Mouse (Mus musculus) heart, adult 2 months (tissue): ENCODE results near the gene Aldh2.

Source experiments
- CTCF ChIP-seq: fragments of 200-600 bp; IDR thresholded peaks from 2 replicates; pipeline ENCODE4 v1.8.1; 2022; ENCODE audit warnings: antibody characterized with exemption, mild to moderate bottlenecking, moderate library complexity
- EP300 ChIP-seq: fragments of 200-500 bp; IDR thresholded peaks from 2 replicates; pipeline ENCODE4 v1.6.1; 2011; ENCODE audit warnings: low read depth, low read length, control low read depth; ENCODE audit not compliant: insufficient read depth
- POLR2A ChIP-seq: fragments of 200-500 bp; IDR thresholded peaks from 2 replicates; pipeline ENCODE4 v1.6.1; 2011; ENCODE audit warnings: mild to moderate bottlenecking, low read depth, low read length, control low read depth; ENCODE audit not compliant: insufficient read depth

- no peak for TF ChIP-seq EP300
- no peak for TF ChIP-seq CTCF
- no peak for TF ChIP-seq POLR2A
Observed at GRCm38 (mm10) chr5:121540066-121540465, 53.6 kb downstream of the Aldh2 start.
